Mouse (Mus musculus) mammary gland, adult 2 months (tissue): ENCODE measurements around the gene Psma6. TPM values are rescaled to one million over a fixed set of nuclear protein-coding genes. Genes with fewer than 3 reads are reported as not detected.

Experiments used
- polyA plus RNA-seq: library from polyadenylated mRNA; depleted of rRNA; stranded (reverse); fragments of >200 nt; gene quantifications from 2 replicates; pipeline ENCODE4 v1.2.3, GENCODE M21; 2012; ENCODE audit warnings: low replicate concordance; rRNA removed

The Psma6 gene
- 23.4 and 74.8 TPM in 2 replicates for polyA plus RNA-seq

GRCm38 (mm10) chr12:55384023-55384749 lies at the start of gene Psma6:
TSS of gene Psma6 (plus strand) at chr12:55384222.

Other genes with a start within 250 kb of the Psma6 start
- 13.0 and 26.0 TPM in 2 replicates for gene Srp54b, start 229.1 kb upstream of the Psma6 start, polyA plus RNA-seq
- gene 1700047I17Rik2, start 184.6 kb upstream of the Psma6 start, polyA plus RNA-seq = not detected in 2 replicates
- 4.3 and 10.0 TPM in 2 replicates for gene Srp54c, start 154.1 kb upstream of the Psma6 start, polyA plus RNA-seq
- 4.4 and 8.7 TPM in 2 replicates for gene 1110008L16Rik, start 84.6 kb upstream of the Psma6 start, polyA plus RNA-seq
- 1.1 and 3.0 TPM in 2 replicates for gene Ppp2r3c, start 81.2 kb upstream of the Psma6 start, polyA plus RNA-seq
- gene Nfkbia, start 108.4 kb downstream of the Psma6 start, polyA plus RNA-seq = 249 and 322 TPM in 2 replicates
- gene Aldoart2, start 181.0 kb downstream of the Psma6 start, polyA plus RNA-seq = 0.10 TPM in 1 of 2 replicates, not detected in the other
- not detected in 2 replicates for gene Insm2, start 215.2 kb downstream of the Psma6 start, polyA plus RNA-seq